Mouse (Mus musculus) bone marrow macrophage, adult 2 months (primary cell): ENCODE measurements around the gene Adamts16.

Source experiments
- CTCF ChIP-seq: IDR thresholded peaks from 2 replicates; pipeline ENCODE4 v1.5.1; 2012; ENCODE audit warnings: low read depth, mild to moderate bottlenecking, low read length, moderate library complexity
- POLR2A ChIP-seq: IDR thresholded peaks from 2 replicates; pipeline ENCODE4 v1.6.1; 2012; ENCODE audit warnings: mild to moderate bottlenecking, low read depth, low read length, borderline replicate concordance

- TF ChIP-seq POLR2A = no peak
- no peak for TF ChIP-seq CTCF
These were observed 56.5 kb downstream of the Adamts16 start for GRCm38 (mm10) chr13:70785078-70785477.
